Mouse (Mus musculus): ENCODE data around the gene Phf8. TPM values are rescaled to one million over a fixed set of nuclear protein-coding genes. Genes with fewer than 3 reads are reported as not detected.

Phf8 gene
- total and polyA plus RNA-seq, 2 experiments from 2014 or later: 5.5 to 27.6 TPM

DNA sequence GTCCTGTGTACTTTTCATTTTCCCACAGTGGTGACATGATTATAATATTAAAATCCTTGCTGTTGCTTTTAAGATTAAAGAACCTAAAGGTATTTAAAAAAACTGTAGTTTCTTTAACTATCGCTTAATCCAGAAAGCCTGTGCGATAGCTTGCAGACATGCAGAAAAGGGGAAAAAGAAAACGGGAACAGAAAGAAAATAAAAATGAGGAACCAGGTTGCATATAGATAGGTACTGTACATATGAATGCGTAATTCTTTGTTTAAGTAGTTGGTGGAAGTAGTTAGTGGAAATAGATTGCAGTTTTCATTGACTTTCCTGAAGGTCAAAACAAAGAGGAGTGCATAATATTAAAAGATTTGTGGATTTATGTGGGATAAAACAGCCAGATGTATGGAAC lies 32.9 kb downstream of the Phf8 start:
- H3K27ac ChIP-seq (ENCODE audit: low read depth): no peak overlapping the region
- ATAC-seq (ENCODE audit: insufficient read depth, low read depth) (no peak), DNase-seq (ENCODE audit: low spot score) (no peak)
- H3K4me1 ChIP-seq (ENCODE audit: control insufficient read depth, insufficient read depth): no peaks in the 10 kb centered on the region
- H3K9me3 ChIP-seq (replicated peaks; ENCODE audit: control insufficient read depth, low read length): no peaks in the 10 kb centered on the region
- TF ChIP-seq CTCF (IDR thresholded peaks at IDR 0.05; ENCODE audit: low read depth) (no peak), EP300 (IDR thresholded peaks at IDR 0.05; ENCODE audit: low read depth) (no peak)
- H3K9ac ChIP-seq (replicated peaks; ENCODE audit: low read depth, low read length): no peak overlapping the region
- H3K36me3 ChIP-seq (replicated peaks; ENCODE audit: control insufficient read depth, insufficient read depth, low read length): peaks cover 11% of the 10 kb centered on the region
- no peaks in the 10 kb centered on the region for H3K27me3 ChIP-seq (ENCODE audit: control insufficient read depth, insufficient read depth, low read length)
- no peak overlapping the region for H3K4me2 ChIP-seq (ENCODE audit: low read depth, low read length)
- 84% methylated on average over 4 of the region's 4 CpGs for WGBS
- no peak overlapping the region for H3K4me3 ChIP-seq (ENCODE audit: low read depth, low read length)

DNA sequence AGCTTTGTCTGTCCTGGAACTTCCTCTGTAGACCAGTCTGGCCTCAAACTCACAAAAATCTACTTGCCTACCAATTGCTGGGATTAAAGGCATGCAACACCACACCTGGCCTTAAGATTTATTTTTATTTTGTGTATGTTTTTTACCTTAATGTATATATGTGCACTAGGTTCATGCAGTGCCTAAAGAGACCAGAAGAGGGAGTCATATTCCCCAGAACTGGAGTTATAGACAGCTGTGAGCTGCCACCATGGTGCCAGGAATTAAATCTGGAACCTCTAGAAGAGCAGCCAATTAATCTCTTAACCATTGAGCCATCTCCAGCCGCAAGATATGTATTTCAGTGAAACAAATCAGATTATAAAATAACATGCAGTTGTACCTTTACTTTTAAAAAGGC lies 54.7 kb downstream of the Phf8 start:
- TF ChIP-seq EP300 (IDR thresholded peaks at IDR 0.05; ENCODE audit: low read depth): no peak
- TF ChIP-seq CTCF (IDR thresholded peaks at IDR 0.05; ENCODE audit: low read depth): no peak
- Histone ChIP-seq H3K4me3 (ENCODE audit: low read depth, low read length) (no peak overlapping the region), H3K27me3 (ENCODE audit: control insufficient read depth, insufficient read depth, low read length) (no peaks in the 10 kb centered on the region), H3K36me3 (replicated peaks; ENCODE audit: control insufficient read depth, insufficient read depth, low read length) (peaks cover 16% of the 10 kb centered on the region), H3K4me2 (ENCODE audit: low read depth, low read length) (no peak overlapping the region), H3K9ac (replicated peaks; ENCODE audit: low read depth, low read length) (no peak overlapping the region), H3K27ac (ENCODE audit: low read depth) (no peak overlapping the region), H3K4me1 (ENCODE audit: control insufficient read depth, insufficient read depth) (no peaks in the 10 kb centered on the region), H3K9me3 (replicated peaks; ENCODE audit: control insufficient read depth, low read length) (no peaks in the 10 kb centered on the region)
- DNase-seq (ENCODE audit: low spot score) (no peak), ATAC-seq (ENCODE audit: insufficient read depth, low read depth) (no peak)
- 100% methylated on average over 1 of the region's 1 CpGs for WGBS

DNA sequence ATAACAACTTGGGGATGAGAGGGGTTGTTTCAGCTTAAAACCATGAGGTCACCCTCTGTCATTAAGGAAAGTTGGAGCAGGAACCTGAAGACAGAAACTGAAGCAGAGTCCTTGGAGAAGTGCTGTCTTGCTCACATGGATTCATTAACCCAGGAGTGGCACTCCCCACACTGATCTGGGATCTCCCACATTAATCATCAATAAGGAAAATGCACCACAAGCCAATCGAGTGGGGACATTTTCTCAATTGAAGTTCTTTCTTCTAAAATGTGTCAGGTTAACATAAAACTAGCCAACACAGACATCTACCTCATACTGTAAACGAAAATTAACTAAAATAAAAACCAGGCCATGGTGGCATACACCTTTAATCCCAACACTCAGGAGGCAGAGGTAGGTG lies 122.9 kb downstream of the Phf8 start:
- TF ChIP-seq CTCF (IDR thresholded peaks at IDR 0.05; ENCODE audit: low read depth) (no peak), EP300 (IDR thresholded peaks at IDR 0.05; ENCODE audit: low read depth) (no peak)
- Histone ChIP-seq H3K36me3 (replicated peaks; ENCODE audit: control insufficient read depth, insufficient read depth, low read length) (no peaks in the 10 kb centered on the region), H3K9me3 (replicated peaks; ENCODE audit: control insufficient read depth, low read length) (no peaks in the 10 kb centered on the region), H3K27ac (ENCODE audit: low read depth) (no peak overlapping the region), H3K4me2 (ENCODE audit: low read depth, low read length) (no peak overlapping the region), H3K9ac (replicated peaks; ENCODE audit: low read depth, low read length) (no peak overlapping the region), H3K4me3 (ENCODE audit: low read depth, low read length) (no peak overlapping the region), H3K4me1 (ENCODE audit: control insufficient read depth, insufficient read depth) (no peaks in the 10 kb centered on the region), H3K27me3 (ENCODE audit: control insufficient read depth, insufficient read depth, low read length) (no peaks in the 10 kb centered on the region)
- DNase-seq (ENCODE audit: low spot score) (no peak), ATAC-seq (ENCODE audit: insufficient read depth, low read depth) (no peak)
- 51% methylated on average over 2 of the region's 2 CpGs for WGBS

DNA sequence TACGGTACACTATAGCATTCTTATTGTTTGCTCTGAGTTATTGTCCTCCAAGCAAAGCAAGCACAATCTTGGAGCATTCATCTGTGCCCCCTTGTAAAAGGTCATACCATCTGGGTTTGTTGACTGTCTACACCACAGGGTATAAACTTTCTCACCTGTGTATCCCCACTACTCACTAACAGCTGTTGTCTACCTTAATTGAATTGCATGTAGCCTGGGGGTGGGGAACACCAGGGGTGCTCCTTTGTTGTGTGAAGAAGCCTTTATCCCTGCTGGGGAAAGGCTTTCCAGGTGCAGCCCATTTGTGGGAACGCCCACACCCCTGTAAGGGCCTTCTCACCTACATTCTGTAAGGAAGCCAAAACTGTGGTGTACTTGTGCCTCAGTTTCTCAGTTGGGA lies 133.3 kb downstream of the Phf8 start:
- TF ChIP-seq EP300 (IDR thresholded peaks at IDR 0.05; ENCODE audit: low read depth): no peak
- no peak for TF ChIP-seq CTCF (IDR thresholded peaks at IDR 0.05; ENCODE audit: low read depth)
- Histone ChIP-seq H3K27me3 (ENCODE audit: control insufficient read depth, insufficient read depth, low read length) (no peaks in the 10 kb centered on the region), H3K9ac (replicated peaks; ENCODE audit: low read depth, low read length) (no peak overlapping the region), H3K36me3 (replicated peaks; ENCODE audit: control insufficient read depth, insufficient read depth, low read length) (no peaks in the 10 kb centered on the region), H3K4me3 (ENCODE audit: low read depth, low read length) (no peak overlapping the region), H3K9me3 (replicated peaks; ENCODE audit: control insufficient read depth, low read length) (no peaks in the 10 kb centered on the region), H3K4me2 (ENCODE audit: low read depth, low read length) (no peak overlapping the region), H3K27ac (ENCODE audit: low read depth) (no peak overlapping the region), H3K4me1 (ENCODE audit: control insufficient read depth, insufficient read depth) (no peaks in the 10 kb centered on the region)
- WGBS: 45% methylated on average over 2 of the region's 2 CpGs
- ATAC-seq (ENCODE audit: insufficient read depth, low read depth) (no peak), DNase-seq (ENCODE audit: low spot score) (no peak)

DNA sequence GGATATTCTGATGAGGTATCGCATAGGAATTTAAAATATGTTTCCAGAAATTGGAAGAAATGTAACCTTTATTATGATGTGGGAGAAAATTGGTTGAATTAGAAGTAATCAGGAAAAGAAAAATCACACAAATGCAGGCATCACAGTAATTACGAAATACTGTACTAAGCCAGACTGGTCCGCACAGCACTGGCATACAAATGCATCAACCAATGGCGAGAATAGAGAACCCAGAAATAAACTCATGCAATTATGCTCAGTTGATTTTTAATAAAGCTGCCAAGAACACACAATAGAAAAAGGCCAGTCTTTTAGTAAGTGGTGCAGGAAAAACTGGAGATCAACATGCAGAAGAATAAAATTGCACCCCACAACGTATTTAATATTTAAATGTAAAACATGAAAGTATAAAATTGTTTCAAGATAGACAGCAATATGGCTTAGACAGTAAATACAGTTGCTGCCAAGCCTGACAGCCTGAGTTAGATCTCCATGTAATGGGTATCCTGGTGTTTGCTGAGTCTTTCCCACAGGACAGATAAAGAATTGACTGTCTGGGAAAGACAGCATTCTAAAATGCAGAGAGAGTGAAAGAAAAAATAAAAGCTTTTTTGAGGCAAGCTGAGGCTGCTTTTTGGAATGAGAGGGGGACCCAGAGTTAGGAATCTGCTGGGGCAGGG lies 154.2 kb downstream of the Phf8 start:
- no peak overlapping the region for H3K9ac ChIP-seq (replicated peaks; ENCODE audit: low read depth, low read length)
- H3K4me3 ChIP-seq (ENCODE audit: low read depth, low read length): no peak overlapping the region
- H3K9me3 ChIP-seq (replicated peaks; ENCODE audit: control insufficient read depth, low read length): no peaks in the 10 kb centered on the region
- H3K4me2 ChIP-seq (ENCODE audit: low read depth, low read length): no peak overlapping the region
- ATAC-seq (ENCODE audit: insufficient read depth, low read depth) (no peak), DNase-seq (ENCODE audit: low spot score) (no peak)
- TF ChIP-seq CTCF (IDR thresholded peaks at IDR 0.05; ENCODE audit: low read depth) (no peak), EP300 (IDR thresholded peaks at IDR 0.05; ENCODE audit: low read depth) (no peak)
- no peaks in the 10 kb centered on the region for H3K4me1 ChIP-seq (ENCODE audit: control insufficient read depth, insufficient read depth)
- 80% methylated on average over 5 of the region's 5 CpGs for WGBS
- H3K36me3 ChIP-seq (replicated peaks; ENCODE audit: control insufficient read depth, insufficient read depth, low read length): no peaks in the 10 kb centered on the region
- H3K27me3 ChIP-seq (ENCODE audit: control insufficient read depth, insufficient read depth, low read length): no peaks in the 10 kb centered on the region
- H3K27ac ChIP-seq (ENCODE audit: low read depth): no peak overlapping the region

Other genes with a start within 250 kb of the Phf8 start
- gene Fam120c, start 176.5 kb upstream of the Phf8 start, total RNA-seq (2014; rRNA removed; ENCODE audit: low replicate concordance): 5.6 and 9.6 TPM in 2 replicates
- gene Fam120c, start 176.5 kb upstream of the Phf8 start, polyA plus RNA-seq (2015; fragmentation: Nextera tagmentation; extraction: Ambion mirVana): 2.4 and 2.9 TPM in 2 replicates